Mouse (Mus musculus): ENCODE results near the gene Myt1l.

GRCm38 (mm10) chr12:29708166-29708565 lies 180.0 kb downstream of the Myt1l start:
- TF ChIP-seq CTCF (conservative IDR thresholded peaks at IDR 0.05; ENCODE audit: low read length) (no peak), POU5F1 (IDR thresholded peaks at IDR 0.05; ENCODE audit: borderline replicate concordance, low read length) (no peak), NANOG (IDR thresholded peaks at IDR 0.05; ENCODE audit: borderline replicate concordance, low read length) (no peak)

Data from E14TG2a.4 (cell line).